Mouse (Mus musculus): ENCODE results near the gene Arxes1. TPM values are rescaled to one million over a fixed set of nuclear protein-coding genes. Genes with fewer than 3 reads are reported as not detected.

The Arxes1 gene
- total RNA-seq, 2 experiments from 2014 or later = not detected

Other genes starting within 250 kb of the Arxes1 start
- 15.2 and 26.2 TPM in 2 replicates for gene Bhlhb9, start 235.8 kb upstream of the Arxes1 start, total RNA-seq (2014; fragmentation: Nextera tagmentation)
- 26.1 and 32.1 TPM in 2 replicates for gene Bhlhb9, start 235.8 kb upstream of the Arxes1 start, total RNA-seq (2017)
- gene Gprasp2, start 194.3 kb upstream of the Arxes1 start, total RNA-seq (2014; fragmentation: Nextera tagmentation) = 0.52 and 1.5 TPM in 2 replicates
- gene Gprasp2, start 194.3 kb upstream of the Arxes1 start, total RNA-seq (2017) = 0.80 and 6.5 TPM in 2 replicates
- gene Arxes2, start 39.5 kb upstream of the Arxes1 start, total RNA-seq (2014; fragmentation: Nextera tagmentation) = 1.4 and 2.2 TPM in 2 replicates
- gene Arxes2, start 39.5 kb upstream of the Arxes1 start, total RNA-seq (2017) = 5.0 TPM in 1 of 2 replicates, not detected in the other
- gene Bex2, start 34.9 kb downstream of the Arxes1 start, total RNA-seq (2014; fragmentation: Nextera tagmentation) = 0.72 TPM in 1 of 2 replicates, not detected in the other
- gene Bex2, start 34.9 kb downstream of the Arxes1 start, total RNA-seq (2017) = not detected in 2 replicates
- gene Nxf3, start 51.9 kb downstream of the Arxes1 start, total RNA-seq (2014; fragmentation: Nextera tagmentation) = 0.54 TPM in 1 of 2 replicates, not detected in the other
- not detected in 2 replicates for gene Nxf3, start 51.9 kb downstream of the Arxes1 start, total RNA-seq (2017)
- 116 and 122 TPM in 2 replicates for gene Bex4, start 105.6 kb downstream of the Arxes1 start, total RNA-seq (2014; fragmentation: Nextera tagmentation)
- gene Bex4, start 105.6 kb downstream of the Arxes1 start, total RNA-seq (2017) = 78.6 and 91.4 TPM in 2 replicates
- gene Tceal8, start 139.0 kb downstream of the Arxes1 start, total RNA-seq (2014; fragmentation: Nextera tagmentation) = 36.9 and 37.6 TPM in 2 replicates
- gene Tceal8, start 139.0 kb downstream of the Arxes1 start, total RNA-seq (2017) = 75.5 and 112 TPM in 2 replicates
- not detected in 2 replicates for gene Tceal5, start 170.5 kb downstream of the Arxes1 start, total RNA-seq (2014; fragmentation: Nextera tagmentation)
- 0.19 TPM in 1 of 2 replicates, not detected in the other for gene Tceal5, start 170.5 kb downstream of the Arxes1 start, total RNA-seq (2017)
- not detected in 2 replicates for gene Tceal7, start 181.4 kb downstream of the Arxes1 start, total RNA-seq (2014; fragmentation: Nextera tagmentation)
- gene Tceal7, start 181.4 kb downstream of the Arxes1 start, total RNA-seq (2017) = not detected in 2 replicates
- gene Bex1, start 182.1 kb downstream of the Arxes1 start, total RNA-seq (2014; fragmentation: Nextera tagmentation) = not detected in 2 replicates
- gene Bex1, start 182.1 kb downstream of the Arxes1 start, total RNA-seq (2017) = 7.1 TPM in 1 of 2 replicates, not detected in the other
- gene Tceal9, start 211.7 kb downstream of the Arxes1 start, total RNA-seq (2014; fragmentation: Nextera tagmentation) = 86.2 and 117 TPM in 2 replicates
- 259 and 379 TPM in 2 replicates for gene Tceal9, start 211.7 kb downstream of the Arxes1 start, total RNA-seq (2017)
- 180 and 219 TPM in 2 replicates for gene Bex3, start 236.9 kb downstream of the Arxes1 start, total RNA-seq (2014; fragmentation: Nextera tagmentation)
- gene Bex3, start 236.9 kb downstream of the Arxes1 start, total RNA-seq (2017) = 163 and 216 TPM in 2 replicates

Measured in megakaryocyte-erythroid progenitor cell, adult 5-6 weeks (primary cell).